Mouse (Mus musculus) C2C12 (cell line): Measurements from ENCODE around the gene Atrnl1.

Source experiments
- CTCF ChIP-seq: IDR thresholded peaks from one replicate; pipeline ENCODE4 v1.5.1; 2011; ENCODE audit not compliant: control insufficient read depth, insufficient read depth, insufficient read length
- MAX ChIP-seq: IDR thresholded peaks from one replicate; pipeline ENCODE4 v1.6.1; 2011; ENCODE audit warnings: mild to moderate bottlenecking, control low read depth
- MYOG ChIP-seq: IDR thresholded peaks from one replicate; pipeline ENCODE4 v1.6.1; 2011; ENCODE audit not compliant: control insufficient read depth, insufficient read length; ENCODE audit errors: extremely low read depth
- USF1 ChIP-seq: IDR thresholded peaks from one replicate; pipeline ENCODE4 v1.6.1; 2011; ENCODE audit warnings: low read depth, mild to moderate bottlenecking, control low read depth, moderate library complexity

DNA sequence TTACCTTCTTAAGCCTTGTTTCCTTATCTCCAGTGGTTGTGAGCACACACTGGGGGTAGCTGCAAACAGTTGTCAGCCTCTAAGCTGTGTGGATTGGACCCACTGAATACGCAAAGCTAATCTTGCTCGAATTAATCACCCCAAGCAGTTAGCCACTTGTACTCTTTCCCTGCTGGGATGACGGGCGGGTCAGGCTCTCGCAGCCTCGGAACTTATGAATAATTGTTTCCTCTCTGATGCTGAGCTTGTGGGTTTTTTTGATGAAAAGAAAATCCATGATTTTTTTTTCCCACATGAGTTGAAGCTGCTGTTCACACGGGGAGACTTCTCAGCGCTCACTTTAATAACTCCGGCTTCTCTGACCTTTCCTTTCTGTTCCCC is 554.8 kb downstream of the Atrnl1 start:
- TF ChIP-seq USF1 (no peak), CTCF (no peak), MYOG (no peak), MAX (no peak)
